Mouse (Mus musculus) gastrocnemius, adult 18-20 months (tissue): ENCODE results near the gene Cdk4. TPM values are rescaled to one million over a fixed set of nuclear protein-coding genes. Genes with fewer than 3 reads are reported as not detected.
"Not testable (repeated sequence)": the region's sequence is repeated elsewhere in the genome, so short reads cannot be mapped to it uniquely, and the experiment has no call there.

Experiments
- DNase-seq: peaks from one replicate; pipeline ENCODE4 v3.0.0; 2021; ENCODE audit warnings: low spot score
- total RNA-seq, 2 experiments: library from RNA; stranded (reverse); gene quantifications; 2 replicates each; pipeline ENCODE4 v1.2.3; 2021

Cdk4 gene
- total RNA-seq, 2 experiments from 2014 or later = 42.2 to 45.6 TPM

DNA sequence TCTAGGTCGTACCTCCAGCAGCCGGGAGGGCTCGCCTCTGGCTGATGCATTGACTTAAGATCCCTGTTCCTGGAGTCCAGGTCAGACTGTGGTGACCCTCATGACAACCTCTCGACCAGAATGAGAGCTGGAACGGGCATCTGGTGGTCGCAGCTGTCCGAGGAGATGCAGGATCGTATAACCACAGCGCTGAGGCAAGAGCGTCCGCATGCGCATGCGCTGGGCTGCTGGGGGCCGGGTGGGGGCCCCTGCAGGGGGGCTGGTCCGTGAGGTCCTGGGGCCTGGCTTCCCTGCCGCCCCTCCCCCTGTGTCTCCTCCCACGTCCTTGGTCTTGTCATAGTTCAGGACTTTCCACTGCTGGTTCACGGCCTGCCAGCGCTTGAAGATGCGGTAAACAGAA is 6.8 kb upstream of the Cdk4 start:
- no peak for DNase-seq

DNA sequence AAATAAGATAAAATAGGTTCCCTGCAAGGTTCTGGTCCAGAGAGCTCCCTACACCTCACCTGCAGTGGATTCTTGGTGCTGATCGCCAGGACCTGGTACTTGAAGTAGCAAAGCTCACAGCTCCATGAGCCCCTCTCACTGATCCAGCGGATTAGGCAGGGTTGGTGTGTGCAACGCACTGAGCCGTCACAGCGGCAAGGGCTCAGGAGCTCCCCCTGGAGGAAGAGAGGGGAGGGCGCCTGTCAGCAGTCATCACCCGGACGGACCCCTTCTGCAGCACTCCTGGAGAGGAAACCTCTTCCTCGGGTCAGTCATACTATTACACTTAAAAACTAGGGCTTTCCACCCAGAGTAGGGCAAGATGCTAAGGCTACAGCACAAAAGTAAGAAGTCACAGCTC is 5.2 kb upstream of the Cdk4 start:
- DNase-seq = peak; percentile 74

DNA sequence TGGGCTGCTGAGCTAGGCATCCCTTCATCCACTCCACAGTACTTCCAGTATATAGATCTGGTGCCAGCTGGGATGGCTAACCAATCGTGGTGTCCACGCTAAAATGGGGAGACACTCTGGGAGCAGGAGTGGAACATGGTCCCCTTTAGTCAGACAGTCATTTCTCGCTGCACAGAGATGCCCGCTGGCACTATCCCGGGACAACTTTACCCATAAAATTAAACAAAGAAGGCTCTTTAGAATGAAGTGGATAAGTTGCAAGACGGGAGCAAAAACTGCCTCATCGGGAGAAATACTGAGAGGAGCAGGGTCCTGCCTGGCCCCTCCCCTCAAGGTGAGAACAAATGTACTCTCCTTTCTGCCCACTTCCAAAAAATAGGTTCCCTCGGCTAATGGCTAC is 4.6 kb upstream of the Cdk4 start:
- no peak for DNase-seq

DNA sequence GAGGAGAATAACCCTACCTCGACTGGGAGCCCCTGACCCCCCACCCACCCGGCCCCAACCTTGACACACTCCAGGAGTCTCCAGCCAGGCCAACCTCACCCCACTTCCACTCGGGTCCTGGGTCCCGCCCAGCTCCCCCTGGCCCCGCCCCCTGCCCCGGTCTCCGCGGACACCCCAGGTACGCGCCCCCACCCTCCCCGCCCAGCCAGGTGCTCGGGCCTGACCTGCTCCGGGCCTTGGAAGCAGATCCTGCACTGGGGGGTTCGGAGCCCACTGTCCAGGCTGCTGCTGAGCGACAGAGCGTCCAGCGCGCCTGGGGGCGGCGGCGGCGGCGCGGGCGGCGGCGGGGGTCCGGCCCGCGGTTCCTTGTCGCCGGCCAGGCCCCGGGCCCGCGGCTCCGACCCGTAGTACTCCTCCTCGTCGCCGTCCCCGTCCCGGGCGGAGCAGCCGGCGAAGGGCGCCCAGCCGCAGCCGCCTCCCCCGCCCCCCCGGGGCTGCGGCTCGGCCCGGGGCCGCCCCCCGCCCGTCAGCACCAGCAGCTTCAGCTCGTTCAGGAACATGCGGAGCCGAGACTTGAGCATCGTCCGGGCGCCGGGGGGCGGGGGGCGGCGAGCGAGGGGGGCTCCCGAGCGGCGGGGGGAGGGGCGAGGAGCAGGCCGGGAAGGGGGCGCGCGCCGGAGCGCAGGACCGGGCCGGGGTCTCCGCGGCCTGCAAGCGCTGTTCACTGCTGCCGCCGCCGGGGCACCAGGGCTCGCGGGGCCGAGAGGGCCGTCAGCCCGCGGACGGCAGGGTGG is 4.0 kb upstream of the Cdk4 start:
- no peak for DNase-seq

DNA sequence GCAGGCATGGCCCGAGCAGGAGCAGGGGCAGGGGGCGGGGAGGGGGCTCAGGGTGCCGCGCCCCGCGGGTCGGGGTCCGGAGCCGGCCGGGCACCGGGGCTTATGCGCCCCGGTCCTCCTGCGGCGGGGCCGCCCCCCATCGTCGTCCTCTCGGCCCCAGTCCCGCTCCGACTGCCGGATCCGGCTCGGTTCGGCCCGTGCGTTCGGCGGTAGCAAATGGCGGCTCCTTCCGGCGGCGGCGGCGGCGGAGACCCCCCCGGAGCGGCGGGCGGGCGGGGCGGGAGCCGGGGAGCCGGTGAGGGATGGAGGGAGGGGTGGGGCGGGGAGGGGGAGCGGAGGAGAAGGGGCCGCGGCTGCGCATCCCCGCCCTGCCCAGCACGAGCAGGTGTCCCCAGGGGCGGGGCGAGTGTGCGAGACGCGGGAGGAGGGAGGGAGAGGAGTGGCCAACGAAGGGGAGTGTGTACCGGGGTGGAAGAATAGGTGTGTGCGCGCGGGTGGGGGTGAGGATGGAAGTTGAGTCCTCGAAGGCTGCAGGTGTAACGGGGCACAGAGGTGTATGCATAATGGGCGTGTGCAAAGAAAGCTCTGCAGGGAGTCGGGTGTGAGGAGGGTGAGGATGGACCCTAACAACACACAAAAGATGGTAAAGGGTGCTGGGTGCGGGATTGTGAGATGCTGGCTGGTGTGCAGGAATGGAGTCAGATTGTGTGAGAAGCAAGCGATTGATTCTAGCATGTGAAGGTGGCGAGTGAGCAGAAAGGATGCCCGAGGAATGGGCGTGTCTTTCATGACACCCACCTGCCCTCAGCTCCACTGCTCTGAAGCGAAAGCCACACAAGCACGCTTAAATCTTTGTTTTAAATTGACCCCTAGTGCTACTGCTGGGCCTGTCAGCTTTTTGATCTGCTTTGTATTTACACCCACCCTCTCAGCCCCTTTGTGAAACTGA is 3.1 kb upstream of the Cdk4 start, which contains the start of gene March9:
March9 (minus strand) TSS at position 217 of the 949 bp plus-strand sequence.
- peak; percentile 37 for DNase-seq

DNA sequence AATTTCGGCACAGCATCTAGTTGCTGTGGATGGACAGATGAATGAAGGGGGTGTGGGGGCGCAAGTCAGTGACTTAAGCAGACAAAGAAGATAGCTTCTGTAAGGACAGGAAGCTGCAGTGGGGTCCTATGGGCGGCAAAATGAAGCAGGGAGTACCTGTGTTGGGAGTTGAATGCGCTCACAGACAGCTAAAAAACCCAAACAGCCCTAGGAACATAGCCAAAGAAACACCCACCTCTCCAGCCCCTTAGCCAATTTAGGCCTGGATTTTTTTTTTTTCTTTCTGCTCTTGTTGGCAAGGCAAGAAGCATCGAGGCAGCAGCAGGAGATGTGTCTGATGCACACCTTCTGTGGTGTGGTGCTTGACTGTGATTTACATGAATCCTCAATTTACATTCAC is 2.2 kb upstream of the Cdk4 start:
- no peak for DNase-seq

DNA sequence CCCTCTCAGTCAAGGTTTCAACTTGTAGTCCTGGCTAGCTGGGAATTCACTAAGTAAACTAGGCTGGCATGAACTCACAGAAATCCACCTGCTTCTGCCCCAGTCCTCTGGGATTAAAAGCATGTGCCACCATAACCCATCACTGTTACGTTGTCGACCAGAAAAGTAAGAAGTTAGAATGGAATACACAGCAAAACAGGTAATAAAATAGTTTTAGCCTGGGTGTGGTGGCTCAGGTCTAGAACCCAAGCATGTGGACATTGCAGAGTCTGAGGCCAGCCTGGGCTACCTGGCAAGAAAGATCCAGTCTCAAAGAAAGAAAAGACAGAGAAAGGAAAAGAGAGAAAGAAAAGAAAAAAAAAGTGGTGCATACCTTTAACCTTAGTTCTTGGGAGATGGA is 1.8 kb upstream of the Cdk4 start:
- DNase-seq = no peak

DNA sequence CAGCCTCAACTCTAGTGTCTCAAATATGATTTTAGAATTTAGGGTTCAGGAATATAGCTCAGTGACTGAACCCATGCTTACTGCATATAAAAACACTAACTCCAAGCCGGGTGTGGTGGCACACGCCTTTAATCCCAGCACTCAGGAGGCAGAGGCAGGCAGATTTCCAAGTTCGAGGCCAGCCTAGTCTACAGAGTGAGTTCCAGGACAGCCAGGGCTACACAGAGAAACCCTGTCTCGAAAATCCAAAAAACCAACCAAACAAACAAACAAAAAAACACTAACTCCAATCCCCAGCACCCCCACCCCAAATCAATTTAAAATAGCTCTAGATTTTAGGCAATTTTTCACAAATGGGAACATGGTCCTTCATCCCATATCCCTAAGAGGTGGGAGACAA is 1.2 kb upstream of the Cdk4 start:
- not testable (repeated sequence) for DNase-seq

DNA sequence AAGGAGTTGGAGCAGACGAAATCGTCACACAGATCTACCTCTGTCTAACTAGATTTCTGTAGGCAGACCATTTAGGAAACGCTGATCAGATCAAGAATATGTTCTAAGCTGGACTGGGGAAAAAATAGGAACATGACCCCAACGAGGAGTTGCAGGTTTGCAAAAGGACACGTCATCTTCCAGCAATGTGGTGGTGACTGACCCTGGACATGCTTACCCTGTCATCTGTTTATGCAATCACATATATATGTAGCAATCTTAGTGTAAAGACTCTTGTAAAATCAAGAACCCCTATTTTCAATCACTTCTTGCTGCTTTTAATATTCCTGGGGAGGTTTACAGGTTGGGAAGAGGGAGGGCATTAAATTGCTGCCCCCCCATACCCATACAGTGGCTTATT is 831 bp upstream of the Cdk4 start:
- DNase-seq = no peak

DNA sequence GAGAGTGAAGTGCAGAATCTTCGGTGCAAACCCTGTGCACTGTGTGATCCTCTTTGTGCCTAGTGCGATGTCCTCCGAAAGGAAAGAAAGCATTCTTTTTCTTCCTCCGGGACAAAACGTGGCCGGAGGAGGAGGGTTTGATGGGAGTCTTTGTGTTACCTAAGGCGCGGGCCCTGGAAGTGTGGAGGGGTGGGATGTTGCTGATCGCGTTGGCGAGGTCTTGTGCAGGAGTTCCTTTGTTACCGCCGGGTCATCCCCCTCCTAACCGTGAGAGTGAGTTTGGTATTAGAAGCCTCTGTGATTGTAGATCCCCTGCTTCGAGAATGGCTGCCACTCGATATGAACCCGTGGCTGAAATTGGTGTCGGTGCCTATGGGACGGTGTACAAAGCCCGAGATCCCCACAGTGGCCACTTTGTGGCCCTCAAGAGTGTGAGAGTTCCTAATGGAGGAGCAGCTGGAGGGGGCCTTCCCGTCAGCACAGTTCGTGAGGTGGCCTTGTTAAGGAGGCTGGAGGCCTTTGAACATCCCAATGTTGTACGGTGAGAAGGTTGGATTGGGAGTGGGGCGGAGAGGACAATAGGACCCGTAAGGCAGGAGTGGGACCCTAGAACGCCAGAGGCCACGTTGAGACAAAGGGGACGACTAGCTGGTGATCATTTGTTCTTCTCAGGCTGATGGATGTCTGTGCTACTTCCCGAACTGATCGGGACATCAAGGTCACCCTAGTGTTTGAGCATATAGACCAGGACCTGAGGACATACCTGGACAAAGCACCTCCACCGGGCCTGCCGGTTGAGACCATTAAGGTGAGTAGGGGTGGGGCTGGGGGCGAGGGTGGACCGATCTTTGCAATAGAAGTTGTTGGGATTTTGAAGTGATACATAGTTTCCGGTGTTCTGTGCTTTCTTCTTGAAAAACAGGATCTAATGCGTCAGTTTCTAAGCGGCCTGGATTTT is 858 bp downstream of the Cdk4 start:
- no peak for DNase-seq

DNA sequence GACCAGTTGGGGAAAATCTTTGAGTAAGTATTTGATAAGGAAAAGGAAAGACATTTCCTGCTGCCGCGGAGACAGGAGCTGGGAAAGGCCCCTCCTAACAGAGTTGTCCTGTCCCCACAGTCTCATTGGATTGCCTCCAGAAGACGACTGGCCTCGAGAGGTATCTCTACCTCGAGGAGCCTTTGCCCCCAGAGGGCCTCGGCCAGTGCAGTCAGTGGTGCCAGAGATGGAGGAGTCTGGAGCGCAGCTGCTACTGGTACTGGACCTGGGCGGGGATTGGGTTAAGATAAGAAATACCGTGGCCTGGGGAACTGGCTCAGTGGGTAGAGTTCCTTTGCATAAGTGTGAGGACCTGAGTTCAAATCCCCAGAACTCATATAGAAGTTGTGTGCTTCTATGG is 2.6 kb downstream of the Cdk4 start:
- no peak for DNase-seq

DNA sequence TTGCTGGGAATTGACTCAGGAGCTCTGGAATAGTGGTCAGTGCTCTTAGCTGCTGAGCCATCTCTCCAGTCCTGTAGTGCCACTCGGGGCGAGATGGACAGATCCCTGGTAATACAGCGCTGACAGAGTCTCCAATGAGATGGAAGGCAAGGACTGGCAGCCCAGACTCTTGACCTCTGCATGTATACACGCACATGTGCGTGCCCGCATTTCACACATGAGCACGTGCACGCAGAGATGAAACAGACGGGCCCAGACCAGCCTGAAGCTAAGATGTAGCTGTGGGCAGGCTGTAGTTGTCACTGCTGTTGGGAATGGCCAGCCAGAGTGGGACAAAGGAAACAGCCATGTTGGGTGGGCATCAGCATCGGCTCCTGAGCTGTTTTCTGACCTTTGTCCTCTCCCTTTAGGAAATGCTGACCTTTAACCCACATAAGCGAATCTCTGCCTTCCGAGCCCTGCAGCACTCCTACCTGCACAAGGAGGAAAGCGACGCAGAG is 3.2 kb downstream of the Cdk4 start:
- no peak for DNase-seq

DNA sequence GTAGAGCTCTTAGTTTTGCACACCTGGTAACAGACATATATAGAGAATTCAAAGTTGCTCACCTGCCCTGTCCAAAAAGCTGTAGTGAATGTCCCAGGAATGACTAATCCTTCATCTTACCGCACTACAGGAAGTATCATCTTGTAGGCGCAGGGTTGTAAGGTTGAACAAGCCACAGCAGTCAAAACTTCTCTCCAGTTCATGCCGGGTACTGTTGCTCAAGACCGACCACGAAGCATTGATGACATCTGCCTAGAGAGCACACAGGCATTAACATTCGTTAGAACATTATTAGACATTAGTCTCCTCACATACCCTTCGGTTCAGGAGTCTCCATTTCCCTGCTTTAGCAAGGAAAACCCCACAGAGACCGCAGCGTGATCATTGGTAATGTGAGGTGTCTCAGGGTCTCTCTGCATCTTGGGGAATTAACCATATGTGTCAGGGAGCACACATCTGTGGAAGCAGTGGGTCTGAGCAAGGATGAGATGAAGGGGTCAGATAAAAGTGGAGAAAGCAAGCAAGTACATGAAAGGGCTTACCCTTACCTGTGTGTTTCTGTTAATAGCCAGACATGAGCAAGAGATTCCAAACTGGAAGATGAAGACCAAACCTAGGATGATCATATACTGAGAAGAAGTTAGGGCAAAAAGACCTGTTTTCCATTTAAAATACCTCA is 5.2 kb downstream of the Cdk4 start:
- no peak for DNase-seq

DNA sequence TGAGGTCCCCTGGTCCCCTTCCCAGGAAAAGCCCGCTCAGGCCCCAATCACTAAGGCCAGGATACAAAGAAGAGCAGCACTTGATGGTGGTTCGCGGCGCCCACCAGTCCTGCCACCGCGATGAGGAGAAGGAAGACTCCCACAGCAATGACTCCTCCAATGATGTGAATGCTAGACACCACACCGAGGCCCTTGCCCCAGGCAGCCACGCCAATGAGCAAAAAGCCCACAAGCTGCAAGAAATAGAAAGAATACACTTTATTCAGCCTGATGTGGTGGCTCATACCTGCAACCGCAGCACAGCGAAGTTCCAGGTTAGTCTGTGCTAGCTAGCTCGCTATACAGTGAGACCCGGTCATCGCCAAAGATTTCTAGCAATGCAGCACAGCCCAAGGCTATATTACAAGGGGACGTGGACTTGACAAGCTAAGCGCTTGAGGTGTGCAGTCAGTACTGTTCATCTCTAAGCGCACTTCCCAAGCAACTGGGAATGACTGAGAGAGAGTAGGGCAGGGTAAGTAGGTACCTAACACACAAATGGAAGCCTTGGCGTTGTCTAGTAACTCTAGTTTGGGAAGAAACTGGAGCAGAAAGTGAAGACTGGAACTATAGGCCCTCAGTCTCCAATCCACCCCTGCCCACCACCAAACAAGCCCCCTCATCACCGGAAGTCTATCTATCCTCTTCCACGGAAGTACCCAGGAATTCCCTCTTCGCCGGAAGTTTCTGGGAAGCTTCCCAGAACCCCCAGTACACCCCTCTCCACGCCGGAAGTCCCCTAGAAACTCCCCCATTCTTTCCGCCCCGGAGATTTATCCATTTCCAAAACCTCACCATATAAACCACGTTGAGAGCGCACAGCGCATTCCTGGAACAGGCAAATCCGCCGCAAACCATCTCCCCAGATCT is 6.2 kb downstream of the Cdk4 start:
- no peak for DNase-seq

DNA sequence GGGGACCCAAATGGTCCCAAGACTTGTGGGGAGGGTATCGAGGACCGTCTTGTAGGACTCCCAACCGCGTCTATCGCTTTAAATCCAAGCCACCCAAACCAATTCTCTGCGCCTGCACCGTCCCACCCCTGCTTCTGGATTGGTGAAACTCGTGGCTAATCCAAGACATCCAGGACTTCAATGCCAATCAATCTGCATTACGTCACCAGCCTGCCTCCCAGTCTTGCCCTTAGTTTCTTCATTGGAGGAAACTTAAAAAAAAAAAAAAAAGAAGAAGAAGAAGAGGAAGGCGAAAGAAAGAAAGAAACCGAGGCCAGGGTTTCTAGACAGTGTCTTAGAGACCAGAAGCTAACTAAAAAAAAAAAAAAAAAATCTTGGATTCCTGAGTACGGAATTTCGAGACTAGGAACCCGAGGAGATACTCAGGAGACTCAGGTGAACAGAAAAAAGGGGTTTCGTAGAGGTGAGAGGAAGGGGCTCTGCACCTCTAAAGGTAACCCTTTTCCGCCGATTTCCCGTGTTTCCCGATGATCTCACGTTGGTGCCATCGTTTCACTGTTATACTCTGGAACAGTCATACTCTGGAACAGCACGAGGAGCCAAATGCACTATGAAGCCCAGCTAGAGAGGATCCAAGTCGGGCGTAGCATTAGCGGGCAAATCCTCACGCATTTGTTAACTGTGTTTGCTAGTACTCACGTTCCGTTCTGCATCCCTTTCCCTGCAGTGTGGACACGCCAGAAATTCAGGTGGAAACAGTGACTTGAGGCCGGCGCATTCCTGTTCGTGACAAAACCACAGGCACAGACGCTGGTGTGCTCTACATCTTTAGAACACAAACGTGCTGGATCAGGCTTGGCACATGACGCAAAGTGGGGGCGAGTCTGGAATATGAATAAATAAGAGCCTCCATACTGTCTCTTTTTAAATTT is 7.1 kb downstream of the Cdk4 start, which contains the start of gene Tspan31:
Tspan31 (minus strand) TSS at position 75 of the 932 bp plus-strand sequence.
- DNase-seq = peak; percentile 94

DNA sequence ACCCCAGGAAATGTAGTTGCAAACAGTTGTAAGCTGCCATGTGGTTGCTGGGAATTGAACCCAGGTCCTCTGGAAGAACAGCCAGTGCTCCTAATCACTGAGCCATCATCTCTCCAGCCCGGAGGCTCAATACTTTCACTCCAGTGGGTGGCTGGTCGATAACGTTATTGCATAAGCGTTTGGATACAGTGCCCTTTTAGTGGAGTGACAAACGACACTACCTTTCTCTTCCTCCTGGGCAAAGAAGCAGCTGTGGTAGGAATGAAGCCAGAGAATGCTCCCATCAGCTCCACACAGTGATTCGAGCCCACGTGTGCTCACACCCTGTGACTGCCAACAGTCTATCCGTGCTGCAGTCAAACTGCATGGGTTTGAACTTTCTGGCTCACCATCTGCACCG is 7.9 kb downstream of the Cdk4 start:
- no peak for DNase-seq

DNA sequence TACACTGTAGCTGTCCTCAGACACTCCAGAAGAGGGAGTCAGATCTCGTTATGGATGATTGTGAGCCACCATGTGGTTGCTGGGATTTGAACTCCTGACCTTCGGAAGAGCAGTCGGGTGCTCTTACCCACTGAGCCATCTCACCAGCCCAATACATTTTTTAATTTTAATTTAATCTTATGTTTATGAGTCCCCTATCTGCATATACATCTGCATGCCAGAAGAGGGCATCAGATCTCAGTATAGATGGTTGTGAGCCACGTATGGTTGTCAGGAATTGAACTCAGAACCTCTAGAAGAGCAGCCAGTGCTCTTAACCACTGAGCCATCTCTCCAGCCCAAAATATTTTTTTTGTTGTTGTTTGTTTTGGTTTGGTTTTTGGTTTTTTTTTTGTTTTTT is 8.9 kb downstream of the Cdk4 start:
- not testable (repeated sequence) for DNase-seq

DNA sequence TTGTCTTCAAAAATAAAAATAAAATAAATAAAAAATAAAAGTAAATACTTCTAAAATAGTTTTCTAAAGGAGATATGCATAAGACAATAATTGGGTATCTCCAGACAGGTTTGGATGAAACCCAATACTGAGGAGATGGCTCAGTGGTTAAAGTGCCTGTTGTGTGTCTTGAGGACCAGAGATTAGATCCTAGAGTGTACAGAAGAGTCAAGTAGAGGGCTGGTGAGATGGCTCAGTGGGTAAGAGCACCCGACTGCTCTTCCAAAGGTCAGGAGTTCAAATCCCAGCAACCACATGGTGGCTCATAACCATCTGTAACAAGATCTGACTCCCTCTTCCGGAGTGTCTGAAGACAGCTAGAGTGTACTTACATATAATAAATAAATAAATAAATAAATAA is 9.6 kb downstream of the Cdk4 start:
- not testable (repeated sequence) for DNase-seq
